Mouse (Mus musculus) neural tube, embryonic 15.5 days (tissue): Measurements from ENCODE around the gene Atp8b4. TPM values are rescaled to one million over a fixed set of nuclear protein-coding genes. Genes with fewer than 3 reads are reported as not detected.

Experiments
- ATAC-seq: fragments of 200-750 bp; cut with Nextera tagmentation; 2 replicates; pipeline ENCODE4 v1.8.0; 2017; ENCODE audit warnings: mild to moderate bottlenecking, moderate TSS enrichment, moderate library complexity; ENCODE audit not compliant: low FRiP score
- H3K27ac ChIP-seq: fragments of 300-500 bp; sonication (generic); replicated peaks from 2 replicates; pipeline ENCODE4 v1.5.1; 2015; ENCODE audit warnings: mild to moderate bottlenecking, inconsistent platforms
- H3K27me3 ChIP-seq: fragments of 300-500 bp; sonication (generic); replicated peaks from 2 replicates; pipeline ENCODE4 v1.6.1; 2015; ENCODE audit warnings: inconsistent platforms
- H3K36me3 ChIP-seq: fragments of 300-500 bp; sonication (generic); 2 replicates; pipeline ENCODE4 v1.6.1; 2015; ENCODE audit warnings: inconsistent platforms
- H3K4me1 ChIP-seq: fragments of 300-500 bp; sonication (generic); 2 replicates; pipeline ENCODE4 v1.6.1; 2015; ENCODE audit warnings: inconsistent platforms
- H3K4me2 ChIP-seq: fragments of 300-500 bp; sonication (generic); 2 replicates; pipeline ENCODE4 v1.6.1; 2015; ENCODE audit warnings: inconsistent platforms, mild to moderate bottlenecking, moderate library complexity
- H3K4me3 ChIP-seq: fragments of 300-500 bp; sonication (generic); replicated peaks from 2 replicates; pipeline ENCODE4 v1.5.1; 2015; ENCODE audit warnings: mild to moderate bottlenecking, inconsistent platforms
- H3K9ac ChIP-seq: fragments of 300-500 bp; sonication (generic); replicated peaks from 2 replicates; pipeline ENCODE4 v1.6.1; 2015; ENCODE audit warnings: mild to moderate bottlenecking, inconsistent platforms
- H3K9me3 ChIP-seq: fragments of 300-500 bp; sonication (generic); replicated peaks from 2 replicates; pipeline ENCODE4 v1.6.1; 2016; ENCODE audit warnings: inconsistent platforms
- WGBS: fragments of 180-500 bp; shearing (Covaris S2); methylation state at CpG from one replicate; pipeline ENCODE4 v1.1.7; 2015; ENCODE audit warnings: mixed read lengths; 5-methylcytosine and 5-hydroxymethylcytosine counted together
- polyA plus RNA-seq: library from polyadenylated mRNA; unstranded; fragments of >200 nt; fragmentation: Nextera tagmentation; extraction: Ambion mirVana; gene quantifications from 2 replicates; pipeline ENCODE4 v1.2.1, GENCODE M21; 2015

The Atp8b4 gene
- polyA plus RNA-seq, 1 experiment from 2014 or later: 0.08 TPM

- Histone ChIP-seq H3K4me3 (no peak overlapping the region), H3K27me3 (no peaks in the 10 kb centered on the region), H3K36me3 (no peaks in the 10 kb centered on the region), H3K4me2 (no peak overlapping the region), H3K27ac (no peak overlapping the region), H3K4me1 (no peaks in the 10 kb centered on the region), H3K9ac (no peak overlapping the region), H3K9me3 (no peaks in the 10 kb centered on the region)
- no peak for ATAC-seq
- WGBS: 90% methylated on average over 4 of the region's 4 CpGs
Measured at GRCm38 (mm10) chr2:126309994-126310393, 190.5 kb downstream of the Atp8b4 start.

GRCm38 (mm10) chr2:126304621-126305020 lies 195.9 kb downstream of the Atp8b4 start:
- Histone ChIP-seq H3K9me3 (no peaks in the 10 kb centered on the region), H3K27ac (no peak overlapping the region), H3K36me3 (no peaks in the 10 kb centered on the region), H3K4me3 (no peak overlapping the region), H3K4me2 (no peak overlapping the region), H3K27me3 (no peaks in the 10 kb centered on the region), H3K4me1 (no peaks in the 10 kb centered on the region), H3K9ac (no peak overlapping the region)
- no peak for ATAC-seq
- 92% methylated on average over 5 of the region's 5 CpGs for WGBS

GRCm38 (mm10) chr2:126303226-126303625 lies 197.2 kb downstream of the Atp8b4 start:
- no peaks in the 10 kb centered on the region for H3K36me3 ChIP-seq
- no peak for ATAC-seq
- WGBS: 57% methylated on average over 3 of the region's 3 CpGs
- H3K27ac ChIP-seq: no peak overlapping the region
- no peaks in the 10 kb centered on the region for H3K4me1 ChIP-seq
- H3K4me2 ChIP-seq: no peak overlapping the region
- no peak overlapping the region for H3K4me3 ChIP-seq
- no peaks in the 10 kb centered on the region for H3K27me3 ChIP-seq
- H3K9ac ChIP-seq: no peak overlapping the region
- no peaks in the 10 kb centered on the region for H3K9me3 ChIP-seq

- Histone ChIP-seq H3K4me1 (no peaks in the 10 kb centered on the region), H3K9me3 (no peaks in the 10 kb centered on the region), H3K9ac (no peak overlapping the region), H3K27ac (no peak overlapping the region), H3K27me3 (no peaks in the 10 kb centered on the region), H3K4me2 (no peak overlapping the region), H3K36me3 (no peaks in the 10 kb centered on the region), H3K4me3 (no peak overlapping the region)
- no peak for ATAC-seq
- 62% methylated on average over 3 of the region's 3 CpGs for WGBS
Measured at GRCm38 (mm10) chr2:126302381-126302780, 198.1 kb downstream of the Atp8b4 start.

- ATAC-seq: no peak
- H3K36me3 ChIP-seq: no peaks in the 10 kb centered on the region
- no peak overlapping the region for H3K4me2 ChIP-seq
- H3K9ac ChIP-seq: no peak overlapping the region
- WGBS: 79% methylated on average over 7 of the region's 7 CpGs
- no peaks in the 10 kb centered on the region for H3K4me1 ChIP-seq
- H3K27ac ChIP-seq: no peak overlapping the region
- no peaks in the 10 kb centered on the region for H3K9me3 ChIP-seq
- no peaks in the 10 kb centered on the region for H3K27me3 ChIP-seq
- no peak overlapping the region for H3K4me3 ChIP-seq
Measured at GRCm38 (mm10) chr2:126290702-126291101, 209.8 kb downstream of the Atp8b4 start.

- 94% methylated on average over 5 of the region's 5 CpGs for WGBS
- no peaks in the 10 kb centered on the region for H3K9me3 ChIP-seq
- no peak for ATAC-seq
- no peak overlapping the region for H3K27ac ChIP-seq
- no peak overlapping the region for H3K9ac ChIP-seq
- no peak overlapping the region for H3K4me3 ChIP-seq
- no peaks in the 10 kb centered on the region for H3K27me3 ChIP-seq
- no peaks in the 10 kb centered on the region for H3K36me3 ChIP-seq
- H3K4me2 ChIP-seq: no peak overlapping the region
- H3K4me1 ChIP-seq: no peaks in the 10 kb centered on the region
Measured at GRCm38 (mm10) chr2:126287942-126288341, 212.5 kb downstream of the Atp8b4 start.

GRCm38 (mm10) chr2:126286420-126286819 lies 214.1 kb downstream of the Atp8b4 start:
- no peaks in the 10 kb centered on the region for H3K4me1 ChIP-seq
- no peak overlapping the region for H3K4me3 ChIP-seq
- ATAC-seq: no peak
- H3K4me2 ChIP-seq: no peak overlapping the region
- no peaks in the 10 kb centered on the region for H3K36me3 ChIP-seq
- no peak overlapping the region for H3K27ac ChIP-seq
- no peaks in the 10 kb centered on the region for H3K27me3 ChIP-seq
- H3K9ac ChIP-seq: no peak overlapping the region
- WGBS: 84% methylated on average over 7 of the region's 7 CpGs
- H3K9me3 ChIP-seq: no peaks in the 10 kb centered on the region

DNA sequence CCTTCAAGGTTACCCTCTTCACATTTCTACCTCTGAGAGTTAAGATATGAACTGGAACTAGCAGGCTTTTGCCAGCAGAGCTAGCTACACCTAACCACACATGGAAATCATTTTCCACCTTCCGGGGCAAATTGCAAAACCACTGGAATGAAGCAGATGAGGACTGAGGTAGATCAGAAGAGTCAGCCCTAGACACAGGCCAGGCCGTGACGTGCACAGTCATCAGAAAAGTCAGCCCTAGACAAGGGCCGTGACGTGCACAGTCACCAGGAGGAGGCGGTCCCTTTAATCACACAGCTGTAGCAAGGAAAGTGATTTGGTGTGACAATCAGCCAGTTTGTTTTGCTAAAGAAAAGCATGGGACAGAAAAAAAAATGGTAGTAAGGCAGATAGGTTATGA lies 216.4 kb downstream of the Atp8b4 start:
- ATAC-seq: no peak
- WGBS: 86% methylated on average over 6 of the region's 6 CpGs
- no peak overlapping the region for H3K4me2 ChIP-seq

GRCm38 (mm10) chr2:126283086-126283485 lies 217.4 kb downstream of the Atp8b4 start:
- 66% methylated on average over 3 of the region's 3 CpGs for WGBS
- no peaks in the 10 kb centered on the region for H3K9me3 ChIP-seq
- ATAC-seq: no peak
- no peaks in the 10 kb centered on the region for H3K36me3 ChIP-seq
- no peak overlapping the region for H3K27ac ChIP-seq
- no peak overlapping the region for H3K4me2 ChIP-seq
- no peak overlapping the region for H3K9ac ChIP-seq
- no peaks in the 10 kb centered on the region for H3K4me1 ChIP-seq
- no peak overlapping the region for H3K4me3 ChIP-seq
- no peaks in the 10 kb centered on the region for H3K27me3 ChIP-seq

More for the DNA sequence above, 216.4 kb downstream of the Atp8b4 start:
- Histone ChIP-seq H3K9me3 (no peaks in the 10 kb centered on the region), H3K9ac (no peak overlapping the region), H3K4me3 (no peak overlapping the region), H3K36me3 (no peaks in the 10 kb centered on the region), H3K4me1 (no peaks in the 10 kb centered on the region), H3K27ac (no peak overlapping the region), H3K27me3 (no peaks in the 10 kb centered on the region)

GRCm38 (mm10) chr2:126275511-126275910 lies 225.0 kb downstream of the Atp8b4 start:
- Histone ChIP-seq H3K4me2 (no peak overlapping the region), H3K9ac (no peak overlapping the region), H3K27me3 (no peaks in the 10 kb centered on the region), H3K27ac (no peak overlapping the region), H3K36me3 (no peaks in the 10 kb centered on the region), H3K4me3 (no peak overlapping the region), H3K4me1 (no peaks in the 10 kb centered on the region), H3K9me3 (no peaks in the 10 kb centered on the region)
- 85% methylated on average over 3 of the region's 3 CpGs for WGBS
- ATAC-seq: no peak

- Histone ChIP-seq H3K4me1 (no peaks in the 10 kb centered on the region), H3K27me3 (no peaks in the 10 kb centered on the region), H3K27ac (no peak overlapping the region), H3K4me3 (no peak overlapping the region), H3K4me2 (no peak overlapping the region), H3K36me3 (no peaks in the 10 kb centered on the region), H3K9ac (no peak overlapping the region), H3K9me3 (no peaks in the 10 kb centered on the region)
- ATAC-seq: no peak
- WGBS: 81% methylated on average over 3 of the region's 3 CpGs
Measured at GRCm38 (mm10) chr2:126274826-126275405, 225.6 kb downstream of the Atp8b4 start.

DNA sequence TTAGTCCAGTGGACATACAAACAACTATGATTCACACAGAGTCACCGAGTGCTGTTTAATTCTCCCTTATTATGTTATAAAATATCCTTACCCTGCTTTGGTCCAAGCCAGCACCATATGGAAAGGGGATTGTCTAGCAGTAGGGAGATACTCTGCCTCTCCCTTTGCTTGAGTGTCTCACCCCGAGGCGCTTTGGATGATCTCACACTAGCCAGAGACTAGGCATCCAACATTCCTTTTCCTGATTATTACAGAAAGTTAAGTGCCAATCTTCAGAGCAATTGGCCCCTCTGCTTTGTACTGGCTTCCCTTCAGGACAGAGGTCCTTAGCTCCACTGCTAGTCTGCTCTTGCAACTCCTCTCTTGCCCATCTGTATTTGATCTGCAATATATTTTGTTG lies 226.2 kb downstream of the Atp8b4 start:
- Histone ChIP-seq H3K4me1 (no peaks in the 10 kb centered on the region), H3K27ac (no peak overlapping the region), H3K4me2 (no peak overlapping the region), H3K27me3 (no peaks in the 10 kb centered on the region), H3K9ac (no peak overlapping the region), H3K4me3 (no peak overlapping the region), H3K36me3 (no peaks in the 10 kb centered on the region), H3K9me3 (no peaks in the 10 kb centered on the region)
- 88% methylated on average over 3 of the region's 3 CpGs for WGBS
- no peak for ATAC-seq
